Mouse (Mus musculus): ENCODE results near the gene Myef2.

GRCm38 (mm10) chr2:125119381-125120110, 3.9 kb downstream of the Myef2 start:
- TF ChIP-seq CTCF (conservative IDR thresholded peaks at IDR 0.05; ENCODE audit: low read length) = no peak
- no peak; the same call in 1 of the 2 replicates for TF ChIP-seq NANOG (IDR thresholded peaks at IDR 0.05; ENCODE audit: borderline replicate concordance, low read length)

Measured in E14TG2a.4 (cell line).